Comparison of ENCODE assay signal across 10 mouse cellular contexts in genomic region chr2:37549346-37550012, GRCm38 (mm10). TPM values are rescaled to one million over a fixed set of nuclear protein-coding genes. Genes with fewer than 3 reads are reported as not detected.
DNase-seq lines count a peak whose midpoint lies in the region; ATAC-seq lines count a peak whose summit lies in the region.
"Had no signal": no experiment of that assay in that cellular context is flagged by ENCODE, and none has a peak within 500 bp of the region (broad histone marks: within the 10 kb centered on the region; RNA-seq: fewer than 3 reads in every experiment).

No protein-coding gene starts in this region.

- peaks cover 3% of the 10 kb centered on the region; the same call in 1 of the 2 replicates for H3K9me3 ChIP-seq in liver, embryonic 12.5 days (replicated peaks)
- no peaks in the 10 kb centered on the region for H3K9me3 ChIP-seq in hindbrain, embryonic 13.5 days
- H3K9me3 ChIP-seq in midbrain, embryonic 13.5 days, result no peaks in the 10 kb centered on the region
- no peaks in the 10 kb centered on the region for H3K9me3 ChIP-seq in forebrain, embryonic 16.5 days (ENCODE audit: control insufficient read depth, low read length)
- H3K9me3 ChIP-seq: neural tube, embryonic 12.5 days had no signal

- peaks cover 40% of the 10 kb centered on the region for H3K36me3 ChIP-seq in liver, embryonic 12.5 days
- H3K36me3 ChIP-seq in hindbrain, embryonic 13.5 days, result peaks cover 86% of the 10 kb centered on the region
- H3K36me3 ChIP-seq in midbrain, embryonic 13.5 days, result peaks cover 80% of the 10 kb centered on the region
- peaks cover 24% of the 10 kb centered on the region for H3K36me3 ChIP-seq in forebrain, embryonic 16.5 days (ENCODE audit: control insufficient read depth, insufficient read depth)

- peak overlapping the region; percentile 49 for H3K4me2 ChIP-seq in liver, embryonic 12.5 days
- H3K4me2 ChIP-seq in hindbrain, embryonic 13.5 days, result no peak overlapping the region
- H3K4me2 ChIP-seq in midbrain, embryonic 13.5 days (replicated peaks), result no peak overlapping the region
- H3K4me2 ChIP-seq in forebrain, embryonic 16.5 days (ENCODE audit: low read length), result no peak overlapping the region
- H3K4me2 ChIP-seq: neural tube, embryonic 12.5 days had no signal

- peak; percentile 18 to 43 for DNase-seq in spleen, postnatal 10 days (ENCODE audit: low spot score in 2 of 2)
- DNase-seq in spleen, postnatal 14 days (ENCODE audit: low spot score in 2 of 2), result no peak
- peak; percentile 35 to 60 for DNase-seq in cerebellum, postnatal 25 days
- DNase-seq: embryo, embryonic 11 days; right cerebral cortex, postnatal 25 days had no signal

- H3K27ac ChIP-seq in liver, embryonic 12.5 days, result peak overlapping the region; percentile 87
- no peak overlapping the region for H3K27ac ChIP-seq in hindbrain, embryonic 13.5 days
- no peak overlapping the region for H3K27ac ChIP-seq in midbrain, embryonic 13.5 days
- no peak overlapping the region for H3K27ac ChIP-seq in forebrain, embryonic 16.5 days (ENCODE audit: low read length)
- H3K27ac ChIP-seq: neural tube, embryonic 12.5 days had no signal

- peak; percentile 99 for ATAC-seq in liver, embryonic 12.5 days
- no peak for ATAC-seq in hindbrain, embryonic 13.5 days (ENCODE audit: low FRiP score)
- no peak for ATAC-seq in midbrain, embryonic 13.5 days
- no peak for ATAC-seq in forebrain, embryonic 16.5 days

- H3K9ac ChIP-seq in liver, embryonic 12.5 days, result no peak overlapping the region
- H3K9ac ChIP-seq in hindbrain, embryonic 13.5 days, result no peak overlapping the region
- H3K9ac ChIP-seq in midbrain, embryonic 13.5 days (replicated peaks), result no peak overlapping the region
- H3K9ac ChIP-seq in forebrain, embryonic 16.5 days (replicated peaks; ENCODE audit: low read depth, low read length), result no peak overlapping the region
- H3K9ac ChIP-seq: neural tube, embryonic 12.5 days had no signal

- H3K4me3 ChIP-seq in liver, embryonic 12.5 days, result no peak overlapping the region
- no peak overlapping the region for H3K4me3 ChIP-seq in hindbrain, embryonic 13.5 days
- H3K4me3 ChIP-seq in midbrain, embryonic 13.5 days (replicated peaks), result no peak overlapping the region
- H3K4me3 ChIP-seq in forebrain, embryonic 16.5 days (replicated peaks; ENCODE audit: low read length), result no peak overlapping the region
- H3K4me3 ChIP-seq: neural tube, embryonic 12.5 days had no signal

- peaks cover 51% of the 10 kb centered on the region for H3K4me1 ChIP-seq in liver, embryonic 12.5 days
- H3K4me1 ChIP-seq in hindbrain, embryonic 13.5 days (replicated peaks), result no peaks in the 10 kb centered on the region
- no peaks in the 10 kb centered on the region for H3K4me1 ChIP-seq in midbrain, embryonic 13.5 days (replicated peaks)
- no peaks in the 10 kb centered on the region for H3K4me1 ChIP-seq in forebrain, embryonic 16.5 days (replicated peaks; ENCODE audit: control insufficient read depth, insufficient read depth, low read length)
- H3K4me1 ChIP-seq: neural tube, embryonic 12.5 days had no signal

- 42% methylated on average over 1 of the region's 1 CpGs for WGBS in liver, embryonic 12.5 days (ENCODE audit: insufficient replicate concordance)
- 95% methylated on average over 1 of the region's 1 CpGs for WGBS in hindbrain, embryonic 13.5 days
- 89% methylated on average over 1 of the region's 1 CpGs for WGBS in midbrain, embryonic 13.5 days
- 79% methylated on average over 1 of the region's 1 CpGs for WGBS in forebrain, embryonic 16.5 days

- H3K27me3 ChIP-seq in liver, embryonic 12.5 days (replicated peaks), result no peaks in the 10 kb centered on the region
- H3K27me3 ChIP-seq in hindbrain, embryonic 13.5 days, result no peaks in the 10 kb centered on the region
- no peaks in the 10 kb centered on the region for H3K27me3 ChIP-seq in midbrain, embryonic 13.5 days
- no peaks in the 10 kb centered on the region for H3K27me3 ChIP-seq in forebrain, embryonic 16.5 days (replicated peaks; ENCODE audit: control insufficient read depth, insufficient read depth, low read length)
- H3K27me3 ChIP-seq: neural tube, embryonic 12.5 days had no signal

RNA-seq across cellular contexts. Expression of gene Gpr21, which starts 33.3 kb away (rescaled TPM):
- polyA plus RNA-seq in liver, embryonic 12.5 days (2016; fragmentation: Nextera tagmentation; extraction: Ambion mirVana), result 0.26 and 0.28 TPM in 2 replicates
- 14.4 and 15.5 TPM in 2 replicates for polyA plus RNA-seq in hindbrain, embryonic 13.5 days (2015; fragmentation: Nextera tagmentation; extraction: Ambion mirVana)
- polyA plus RNA-seq in midbrain, embryonic 13.5 days (2015; fragmentation: Nextera tagmentation; extraction: Ambion mirVana), result 10.1 and 12.6 TPM in 2 replicates
- polyA plus RNA-seq in forebrain, embryonic 16.5 days (2015; fragmentation: Nextera tagmentation; extraction: Ambion mirVana), result 28.9 and 31.1 TPM in 2 replicates

Comparison
In these comparisons a context has a peak if more than half of its experiments do, and no peak if none do; other contexts are left out.
1. DNase-seq: peak in spleen, postnatal 10 days (2 of 2) and cerebellum, postnatal 25 days (2 of 2); none in spleen, postnatal 14 days (0 of 2).